In the genomic region with DNA sequence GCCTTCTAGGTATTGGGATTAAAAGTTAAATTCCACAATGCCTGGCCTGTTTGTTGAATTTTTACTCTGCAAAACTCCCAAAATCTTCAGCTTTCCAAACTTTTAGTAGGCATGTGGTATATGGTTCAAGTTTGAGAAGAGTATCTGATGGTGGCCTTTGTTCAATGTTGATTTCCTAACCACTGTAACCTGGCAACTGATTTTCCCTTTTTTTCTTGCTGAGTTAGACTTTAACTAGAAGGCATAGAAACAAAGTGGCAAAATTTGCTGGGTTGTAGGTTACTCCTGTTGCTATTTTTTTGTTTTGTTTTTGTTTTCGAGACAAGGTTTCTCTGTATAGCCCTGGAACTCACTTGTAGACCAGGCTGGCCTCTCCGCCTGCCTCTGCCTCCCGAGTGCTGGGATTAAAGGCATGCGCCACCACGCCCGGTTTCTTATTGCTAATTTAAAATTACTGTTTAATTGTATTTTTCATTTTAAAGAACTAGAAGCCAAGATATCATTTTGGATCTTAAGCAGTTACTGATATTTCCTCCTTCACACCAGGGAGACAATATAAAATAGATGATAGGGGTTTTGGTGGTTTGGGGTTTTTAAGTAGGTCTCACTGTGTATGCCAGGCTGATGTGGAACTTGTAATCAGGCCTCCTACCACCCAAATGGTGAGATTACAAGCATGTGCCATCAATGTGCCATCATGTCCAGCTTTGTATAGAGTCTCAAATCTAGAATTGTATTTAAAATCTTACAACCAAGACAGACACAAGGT, we compare ENCODE assay signal across 27 mouse cellular contexts. TPM values are rescaled to one million over a fixed set of nuclear protein-coding genes. Genes with fewer than 3 reads are reported as not detected.
A peak's percentile ranks its signal among the peaks of the same experiment; 100 is the strongest.
DNase-seq lines count a peak whose midpoint lies in the region; ATAC-seq and TF ChIP-seq lines count a peak whose summit lies in the region.
"Had no signal": no experiment of that assay in that cellular context is flagged by ENCODE, and none has a peak within 500 bp of the region (broad histone marks: within the 10 kb centered on the region; RNA-seq: fewer than 3 reads in every experiment).

No protein-coding gene starts in this region.

- H3K4me1 ChIP-seq in ES-Bruce4 (ENCODE audit: control insufficient read depth, insufficient read depth, low read length): peaks cover 2% of the 10 kb centered on the region
- peaks cover 69% of the 10 kb centered on the region for H3K4me1 ChIP-seq in liver, embryonic 12.5 days
- peaks cover 47% of the 10 kb centered on the region for H3K4me1 ChIP-seq in liver, postnatal 0 days (ENCODE audit: insufficient read depth)
- no peaks in the 10 kb centered on the region for H3K4me1 ChIP-seq in stomach, postnatal 0 days (replicated peaks; ENCODE audit: control insufficient read depth, insufficient read depth)

- H3K9me3 ChIP-seq in ES-Bruce4 (replicated peaks; ENCODE audit: control insufficient read depth, insufficient read depth, low read length, poor library complexity, severe bottlenecking): no peaks in the 10 kb centered on the region
- H3K9me3 ChIP-seq in liver, embryonic 12.5 days (replicated peaks): no peaks in the 10 kb centered on the region
- no peaks in the 10 kb centered on the region for H3K9me3 ChIP-seq in liver, postnatal 0 days (ENCODE audit: low read length)
- no peaks in the 10 kb centered on the region for H3K9me3 ChIP-seq in stomach, postnatal 0 days (ENCODE audit: control insufficient read depth, low read length)
- H3K9me3 ChIP-seq: embryonic facial prominence, embryonic 15.5 days; forebrain, embryonic 12.5 days; heart, embryonic 12.5 days; neural tube, embryonic 12.5 days had no signal

- H3K27ac ChIP-seq in ES-Bruce4 (ENCODE audit: insufficient read depth, low read length): no peak overlapping the region
- H3K27ac ChIP-seq in liver, embryonic 12.5 days: peak overlapping the region; percentile 7; the same call in 1 of the 2 replicates
- H3K27ac ChIP-seq in liver, postnatal 0 days (ENCODE audit: low read depth): peak overlapping the region; percentile 30; the same call in 1 of the 2 replicates
- no peak overlapping the region for H3K27ac ChIP-seq in stomach, postnatal 0 days (replicated peaks)
- H3K27ac ChIP-seq: embryonic facial prominence, embryonic 15.5 days; forebrain, embryonic 12.5 days; heart, adult 2 months; hindbrain, embryonic 14.5 days; macrophage; neural tube, embryonic 12.5 days had no signal

- no peak for TF ChIP-seq CTCF in ES-Bruce4 (IDR thresholded peaks at IDR 0.05; ENCODE audit: low read depth, low read length)
- no peak for TF ChIP-seq CTCF in liver, postnatal 0 days (IDR thresholded peaks at IDR 0.05; ENCODE audit: low read depth)
- no peak for TF ChIP-seq CTCF in stomach, postnatal 0 days (IDR thresholded peaks at IDR 0.05; ENCODE audit: low read depth)

- H3K4me3 ChIP-seq in ES-Bruce4 (ENCODE audit: low read depth, low read length): no peak overlapping the region
- H3K4me3 ChIP-seq in liver, embryonic 12.5 days: peak overlapping the region; percentile 7; the same call in 1 of the 2 replicates
- no peak overlapping the region for H3K4me3 ChIP-seq in liver, postnatal 0 days (ENCODE audit: low read depth, low read length)
- H3K4me3 ChIP-seq in stomach, postnatal 0 days (ENCODE audit: low read depth, low read length): no peak overlapping the region
- H3K4me3 ChIP-seq: embryonic facial prominence, embryonic 15.5 days; forebrain, embryonic 12.5 days; heart, adult 2 months; heart, embryonic 12.5 days; myocyte; neural tube, embryonic 12.5 days had no signal

- no peak for TF ChIP-seq POLR2A in ES-Bruce4 (IDR thresholded peaks at IDR 0.05; ENCODE audit: insufficient read depth, low read length)

- WGBS in liver, embryonic 12.5 days (ENCODE audit: insufficient replicate concordance): 78% methylated on average over 6 of the region's 6 CpGs
- WGBS in liver, postnatal 0 days (ENCODE audit: insufficient replicate concordance): 75% methylated on average over 6 of the region's 6 CpGs
- 87% methylated on average over 6 of the region's 6 CpGs for WGBS in stomach, postnatal 0 days

- no peak for ATAC-seq in liver, embryonic 12.5 days
- ATAC-seq in liver, postnatal 0 days: no peak
- no peak for ATAC-seq in stomach, postnatal 0 days (ENCODE audit: low FRiP score, low TSS enrichment)
- ATAC-seq: forebrain, postnatal 0 days; lung, postnatal 0 days; midbrain, embryonic 16.5 days; Patski had no signal

- peak overlapping the region; percentile 61 for H3K9ac ChIP-seq in ES-Bruce4 (ENCODE audit: low read depth, poor library complexity, severe bottlenecking)
- peak overlapping the region; percentile 7; the same call in 1 of the 2 replicates for H3K9ac ChIP-seq in liver, embryonic 12.5 days
- H3K9ac ChIP-seq in liver, postnatal 0 days (replicated peaks): no peak overlapping the region
- H3K9ac ChIP-seq in stomach, postnatal 0 days (ENCODE audit: low read length): no peak overlapping the region
- H3K9ac ChIP-seq: embryonic facial prominence, embryonic 15.5 days; forebrain, embryonic 12.5 days; forebrain, postnatal 0 days; heart, embryonic 12.5 days; hindbrain, embryonic 14.5 days; neural tube, embryonic 12.5 days had no signal

- no peaks in the 10 kb centered on the region for H3K27me3 ChIP-seq in ES-Bruce4 (ENCODE audit: control insufficient read depth, insufficient read depth, low read length, poor library complexity, severe bottlenecking)
- H3K27me3 ChIP-seq in liver, embryonic 12.5 days (replicated peaks): no peaks in the 10 kb centered on the region
- H3K27me3 ChIP-seq in liver, postnatal 0 days (ENCODE audit: insufficient read depth, low read length): no peaks in the 10 kb centered on the region
- H3K27me3 ChIP-seq in stomach, postnatal 0 days (ENCODE audit: control insufficient read depth, insufficient read depth, low read length): no peaks in the 10 kb centered on the region
- H3K27me3 ChIP-seq: embryonic facial prominence, embryonic 15.5 days; forebrain, embryonic 12.5 days; heart, embryonic 12.5 days; neural tube, embryonic 12.5 days; Patski had no signal

- peak; percentile 47 for DNase-seq in kidney, adult 9 months
- no peak for DNase-seq in kidney, postnatal 10 days
- no peak for DNase-seq in liver, postnatal 0 days
- DNase-seq in stomach, postnatal 0 days (ENCODE audit: low spot score): no peak
- DNase-seq in retina, postnatal 1 day: no peak
- DNase-seq: adrenal gland, postnatal 36 days; cerebellum, adult 18-20 months; cerebellum, postnatal 14 days; forebrain, postnatal 0 days; heart, adult 2 months; heart, postnatal 4 days; kidney, adult 8-10 months; kidney, postnatal 14 days; lung, adult 18-20 months had no signal

- no peak for TF ChIP-seq EP300 in ES-Bruce4 (IDR thresholded peaks at IDR 0.05; ENCODE audit: insufficient read depth, low read depth, low read length)
- no peak for TF ChIP-seq EP300 in liver, postnatal 0 days (IDR thresholded peaks at IDR 0.05; ENCODE audit: low read depth)
- TF ChIP-seq EP300 in stomach, postnatal 0 days (optimal IDR thresholded peaks at IDR 0.05): no peak

- H3K36me3 ChIP-seq in ES-Bruce4 (ENCODE audit: control insufficient read depth, insufficient read depth, low read length, poor library complexity, severe bottlenecking): peaks cover 33% of the 10 kb centered on the region
- peaks cover 59% of the 10 kb centered on the region for H3K36me3 ChIP-seq in liver, embryonic 12.5 days
- H3K36me3 ChIP-seq in liver, postnatal 0 days (replicated peaks; ENCODE audit: insufficient read depth, low read length): peaks cover 12% of the 10 kb centered on the region
- H3K36me3 ChIP-seq in stomach, postnatal 0 days (ENCODE audit: control insufficient read depth, insufficient read depth, low read length): peaks cover 4% of the 10 kb centered on the region; the same call in 1 of the 2 replicates

- peak overlapping the region; percentile 96 for H3K4me2 ChIP-seq in liver, embryonic 12.5 days
- H3K4me2 ChIP-seq in liver, postnatal 0 days (ENCODE audit: low read depth, low read length): peak overlapping the region; percentile 37
- H3K4me2 ChIP-seq in stomach, postnatal 0 days (replicated peaks; ENCODE audit: low read depth): no peak overlapping the region
- H3K4me2 ChIP-seq: embryonic facial prominence, embryonic 15.5 days; forebrain, embryonic 12.5 days; hindbrain, embryonic 14.5 days; midbrain, embryonic 11.5 days had no signal

RNA-seq across cellular contexts. Expression of gene Ptges3, which starts 3.7 kb away (rescaled TPM):
- 759 and 788 TPM in 2 replicates for polyA plus RNA-seq in ES-Bruce4 (2011; ENCODE audit: insufficient read depth, insufficient read length, low read depth, missing spikeins)
- 406 and 407 TPM in 2 replicates for polyA plus RNA-seq in liver, embryonic 12.5 days (2016; fragmentation: Nextera tagmentation; extraction: Ambion mirVana)
- 193 and 194 TPM in 2 replicates for polyA plus RNA-seq in liver, postnatal 0 days (2015; fragmentation: Nextera tagmentation; extraction: Ambion mirVana)
- polyA plus RNA-seq in stomach, postnatal 0 days (2015; fragmentation: Nextera tagmentation; extraction: Ambion mirVana): 297 and 316 TPM in 2 replicates

RNA-seq across cellular contexts. Expression of gene Atp5b, which starts 20.7 kb away (rescaled TPM):
- polyA plus RNA-seq in ES-Bruce4 (2011; ENCODE audit: insufficient read depth, insufficient read length, low read depth, missing spikeins): 1,323 and 1,329 TPM in 2 replicates
- 2,130 and 2,180 TPM in 2 replicates for polyA plus RNA-seq in liver, embryonic 12.5 days (2016; fragmentation: Nextera tagmentation; extraction: Ambion mirVana)
- polyA plus RNA-seq in liver, postnatal 0 days (2015; fragmentation: Nextera tagmentation; extraction: Ambion mirVana): 1,808 and 1,865 TPM in 2 replicates
- 2,044 and 2,075 TPM in 2 replicates for polyA plus RNA-seq in stomach, postnatal 0 days (2015; fragmentation: Nextera tagmentation; extraction: Ambion mirVana)

RNA-seq across cellular contexts. Expression of gene Naca, which starts 27.0 kb away (rescaled TPM):
- polyA plus RNA-seq in ES-Bruce4 (2011; ENCODE audit: insufficient read depth, insufficient read length, low read depth, missing spikeins): 1,269 and 1,335 TPM in 2 replicates
- polyA plus RNA-seq in liver, embryonic 12.5 days (2016; fragmentation: Nextera tagmentation; extraction: Ambion mirVana): 666 and 682 TPM in 2 replicates
- 384 and 394 TPM in 2 replicates for polyA plus RNA-seq in liver, postnatal 0 days (2015; fragmentation: Nextera tagmentation; extraction: Ambion mirVana)
- 618 and 628 TPM in 2 replicates for polyA plus RNA-seq in stomach, postnatal 0 days (2015; fragmentation: Nextera tagmentation; extraction: Ambion mirVana)

RNA-seq across cellular contexts. Expression of gene Baz2a, which starts 29.0 kb away (rescaled TPM):
- polyA plus RNA-seq in ES-Bruce4 (2011; ENCODE audit: insufficient read depth, insufficient read length, low read depth, missing spikeins): 166 and 170 TPM in 2 replicates
- 8.0 and 8.6 TPM in 2 replicates for polyA plus RNA-seq in liver, embryonic 12.5 days (2016; fragmentation: Nextera tagmentation; extraction: Ambion mirVana)
- polyA plus RNA-seq in liver, postnatal 0 days (2015; fragmentation: Nextera tagmentation; extraction: Ambion mirVana): 4.3 and 5.4 TPM in 2 replicates
- polyA plus RNA-seq in stomach, postnatal 0 days (2015; fragmentation: Nextera tagmentation; extraction: Ambion mirVana): 5.5 and 7.9 TPM in 2 replicates

RNA-seq across cellular contexts. Expression of gene Prim1, which starts 47.4 kb away (rescaled TPM):
- 69.7 and 78.2 TPM in 2 replicates for polyA plus RNA-seq in ES-Bruce4 (2011; ENCODE audit: insufficient read depth, insufficient read length, low read depth, missing spikeins)
- 88.9 and 93.3 TPM in 2 replicates for polyA plus RNA-seq in liver, embryonic 12.5 days (2016; fragmentation: Nextera tagmentation; extraction: Ambion mirVana)
- 26.2 and 29.1 TPM in 2 replicates for polyA plus RNA-seq in liver, postnatal 0 days (2015; fragmentation: Nextera tagmentation; extraction: Ambion mirVana)
- 27.3 and 27.4 TPM in 2 replicates for polyA plus RNA-seq in stomach, postnatal 0 days (2015; fragmentation: Nextera tagmentation; extraction: Ambion mirVana)

Comparison
In these comparisons a context has a peak if more than half of its experiments do, and no peak if none do; other contexts are left out.
1. H3K9ac ChIP-seq: peak in ES-Bruce4 (single experiment) and liver, embryonic 12.5 days (single experiment); none in liver, postnatal 0 days (single experiment) and stomach, postnatal 0 days (single experiment).
2. H3K27ac ChIP-seq: peak in liver, embryonic 12.5 days (single experiment) and liver, postnatal 0 days (single experiment); none in ES-Bruce4 (single experiment) and stomach, postnatal 0 days (single experiment).